Mouse (Mus musculus): ENCODE results near the gene Olfr1245. TPM values are rescaled to one million over a fixed set of nuclear protein-coding genes. Genes with fewer than 3 reads are reported as not detected.
"Not testable (repeated sequence)": the region's sequence is repeated elsewhere in the genome, so short reads cannot be mapped to it uniquely, and the experiment has no call there.

Gene Olfr1245
- not detected for total RNA-seq (2021)
- long read RNA-seq = 0 reads

DNA sequence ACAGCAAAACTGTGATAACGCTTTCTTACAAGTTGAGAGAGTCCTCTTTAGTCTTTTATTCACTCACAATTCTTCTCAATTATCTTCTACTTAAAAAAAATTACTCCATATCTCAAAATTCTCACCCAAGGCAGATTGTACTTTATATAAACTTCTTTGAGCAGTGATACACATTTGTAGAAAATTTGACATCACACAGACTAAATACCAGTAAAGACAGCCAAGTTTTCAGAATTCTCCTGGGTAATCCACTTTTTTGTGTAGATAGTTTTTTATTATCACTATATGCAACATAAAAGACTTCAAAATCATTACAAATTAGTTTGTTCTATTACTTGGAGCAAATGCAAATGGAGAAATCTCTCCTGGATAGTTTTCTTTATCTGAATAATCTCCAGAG is at the start of gene Olfr1245:
Gene Olfr1245, minus strand, starts transcription at position 101 of the 400 bp plus-strand sequence.
- DNase-seq (ENCODE audit: low spot score in 2 of 2) = no peak

- DNase-seq (ENCODE audit: low spot score in 2 of 2) = not testable (repeated sequence)
Observed at GRCm38 (mm10) chr2:89618145-89618544, 39.9 kb upstream of the Olfr1245 start, which contains the start of gene Olfr1248. Gene Olfr1248, minus strand, starts transcription at chr2:89618245.

GRCm38 (mm10) chr2:89614030-89614429 is 35.8 kb upstream of the Olfr1245 start, which contains the start of gene Olfr1247:
Gene Olfr1247, minus strand, starts transcription at chr2:89614130.
- DNase-seq (ENCODE audit: low spot score in 2 of 2) = no peak

DNA sequence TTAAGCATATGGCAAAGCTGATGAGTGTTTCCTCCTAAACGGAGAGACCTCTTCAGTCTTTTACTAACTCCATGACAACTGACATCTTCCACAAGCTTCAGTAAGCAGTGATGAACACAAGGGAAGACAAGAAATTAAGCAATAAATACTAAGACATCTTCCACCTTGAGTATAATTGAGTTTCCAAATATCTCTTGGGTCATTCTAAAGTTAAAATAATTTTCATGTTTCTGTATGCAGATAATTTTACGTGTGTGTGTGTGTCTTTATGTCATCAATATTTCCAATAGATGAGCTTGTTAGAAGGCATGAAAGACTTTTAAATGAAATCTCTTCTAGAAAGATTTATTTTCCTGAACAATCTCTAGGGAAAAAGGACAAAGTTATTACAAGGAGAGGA is 14.8 kb upstream of the Olfr1245 start, which contains the start of gene Olfr1246:
Gene Olfr1246, minus strand, starts transcription at position 101 of the 400 bp plus-strand sequence.
- DNase-seq (ENCODE audit: low spot score in 2 of 2) = no peak

GRCm38 (mm10) chr2:89562706-89563105 is 15.5 kb downstream of the Olfr1245 start:
- DNase-seq (ENCODE audit: low spot score in 2 of 2) = not testable (repeated sequence)

- no peak for DNase-seq (ENCODE audit: low spot score in 2 of 2)
Observed at GRCm38 (mm10) chr2:89544516-89544915, 33.7 kb downstream of the Olfr1245 start.

DNA sequence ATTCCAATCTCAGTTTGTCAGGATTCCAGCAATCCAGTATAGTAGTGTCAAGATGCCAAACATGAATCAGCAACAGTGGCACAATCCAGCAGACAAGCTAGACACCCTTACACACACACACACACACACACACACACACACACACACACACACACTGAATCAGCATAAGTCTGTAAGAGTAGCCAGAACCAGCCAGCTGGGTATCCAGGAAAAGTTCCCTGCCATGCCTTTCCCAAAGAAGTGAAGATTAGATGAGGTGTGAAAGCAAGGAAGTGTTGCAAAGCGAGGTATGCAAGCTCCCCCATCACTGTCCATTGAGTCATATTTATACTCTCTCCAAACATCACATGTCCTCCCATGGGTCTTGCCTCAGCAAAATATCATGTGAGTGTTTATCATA is 38.3 kb downstream of the Olfr1245 start:
- no peak for DNase-seq (ENCODE audit: low spot score in 2 of 2)

DNA sequence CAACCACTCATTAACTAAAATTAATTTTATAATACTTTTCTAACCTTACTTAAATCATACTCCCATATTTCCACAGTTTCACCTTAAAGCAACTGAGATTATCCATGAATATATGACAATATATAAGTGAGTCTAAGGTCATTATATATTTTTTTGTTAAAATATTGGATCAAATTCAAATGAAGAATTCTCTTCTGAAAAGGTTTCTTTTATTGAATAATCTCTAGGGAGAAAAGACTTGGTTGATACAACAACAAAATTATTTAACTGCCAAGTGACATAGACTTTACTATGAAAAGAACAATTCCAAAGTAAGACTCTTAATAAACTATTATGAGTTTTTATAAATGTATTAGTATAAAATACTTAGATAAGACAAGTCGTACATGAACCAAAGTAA is 46.9 kb downstream of the Olfr1245 start, which contains the start of gene Olfr1243:
Gene Olfr1243, minus strand, starts transcription at position 101 of the 400 bp plus-strand sequence.
- no peak for DNase-seq (ENCODE audit: low spot score in 2 of 2)

Other genes starting within 250 kb of the Olfr1245 start
- not detected for gene Olfr1232, start 248.8 kb downstream of the Olfr1245 start, total RNA-seq (2021)
- gene Olfr1233, start 236.0 kb downstream of the Olfr1245 start, total RNA-seq (2021) = not detected
- gene Olfr1234, start 213.6 kb downstream of the Olfr1245 start, total RNA-seq (2021) = not detected
- not detected for gene Olfr1238, start 168.8 kb downstream of the Olfr1245 start, total RNA-seq (2021)
- gene Olfr1239, start 158.0 kb downstream of the Olfr1245 start, total RNA-seq (2021) = not detected
- not detected for gene Olfr1240, start 135.4 kb downstream of the Olfr1245 start, total RNA-seq (2021)
- gene Olfr1241, start 91.3 kb downstream of the Olfr1245 start, total RNA-seq (2021) = not detected
- not detected for gene Olfr1242, start 80.1 kb downstream of the Olfr1245 start, total RNA-seq (2021)
- not detected for gene Olfr1243, start 47.0 kb downstream of the Olfr1245 start, total RNA-seq (2021)
- gene Olfr1246, start 14.7 kb upstream of the Olfr1245 start, total RNA-seq (2021) = not detected
- not detected for gene Olfr1247, start 35.7 kb upstream of the Olfr1245 start, total RNA-seq (2021)
- not detected for gene Olfr1248, start 39.8 kb upstream of the Olfr1245 start, total RNA-seq (2021)
- not detected for gene Olfr1249, start 56.5 kb upstream of the Olfr1245 start, total RNA-seq (2021)
- gene Olfr1250, start 83.0 kb upstream of the Olfr1245 start, total RNA-seq (2021) = not detected
- not detected for gene Olfr1251, start 93.5 kb upstream of the Olfr1245 start, total RNA-seq (2021)
- not detected for gene Olfr1252, start 146.6 kb upstream of the Olfr1245 start, total RNA-seq (2021)
- not detected for gene Olfr1253, start 178.6 kb upstream of the Olfr1245 start, total RNA-seq (2021)
- gene Olfr1254, start 215.2 kb upstream of the Olfr1245 start, total RNA-seq (2021) = not detected
- not detected for gene Olfr1255, start 233.6 kb upstream of the Olfr1245 start, total RNA-seq (2021)

Measured in layer of hippocampus, postnatal 10 days (tissue).